Mouse (Mus musculus): ENCODE measurements around the gene Serpinb2. TPM values are rescaled to one million over a fixed set of nuclear protein-coding genes. Genes with fewer than 3 reads are reported as not detected.

Gene Serpinb2
- 0.08 and 0.11 TPM in 2 replicates for polyA plus RNA-seq (2012; rRNA removed)

DNA sequence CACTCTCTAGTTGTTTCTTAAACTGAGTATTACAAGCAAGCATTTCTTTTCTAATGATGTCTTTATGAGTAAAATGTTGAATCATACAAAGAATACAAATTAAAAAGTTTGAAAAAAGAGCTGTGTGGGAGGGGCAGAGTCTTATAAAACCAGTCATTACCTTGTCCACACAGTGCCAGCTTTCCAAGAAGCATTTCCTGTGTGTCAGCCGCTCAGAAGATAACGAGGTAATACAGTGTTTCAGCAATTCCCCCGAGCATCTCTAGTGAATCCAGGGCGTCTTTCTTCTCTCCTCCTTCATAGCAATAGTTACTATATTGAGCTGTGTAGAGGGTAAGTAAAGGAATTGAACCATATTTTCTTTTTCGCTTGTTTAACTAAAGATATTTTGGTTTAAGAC lies at the start of gene Serpinb2:
Serpinb2 (plus strand) TSS at position 172 of the 400 bp plus-strand sequence.
- no peak for DNase-seq (ENCODE audit: extremely low spot score in 1 of 2, low spot score in 1 of 2)

- DNase-seq (ENCODE audit: extremely low spot score in 1 of 2, low spot score in 1 of 2) = no peak
Observed at GRCm38 (mm10) chr1:107479909-107480308, 31.3 kb upstream of the Serpinb2 start.

DNA sequence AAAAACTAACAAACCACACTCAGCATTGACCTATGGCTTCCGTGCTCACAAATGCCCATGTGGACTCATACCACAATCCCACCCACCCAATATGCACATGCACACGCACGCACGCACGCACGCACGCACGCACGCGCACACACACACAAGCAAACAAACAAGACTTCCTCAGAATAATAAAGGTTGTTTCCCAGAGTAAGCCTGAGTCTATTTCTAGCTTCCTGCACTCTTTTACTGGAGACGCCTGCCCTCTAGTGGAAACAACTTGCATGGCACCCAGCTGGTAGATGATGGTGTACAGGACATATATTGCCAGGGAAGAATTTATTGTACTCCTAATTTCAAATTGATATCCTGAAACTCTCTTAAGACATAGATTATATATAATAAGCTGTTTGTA lies 29.8 kb upstream of the Serpinb2 start:
- peak; percentile 62 to 94 for DNase-seq (ENCODE audit: extremely low spot score in 1 of 2, low spot score in 1 of 2)

- DNase-seq (ENCODE audit: extremely low spot score in 1 of 2, low spot score in 1 of 2) = no peak
Observed at GRCm38 (mm10) chr1:107489577-107489976, 21.6 kb upstream of the Serpinb2 start.

DNA sequence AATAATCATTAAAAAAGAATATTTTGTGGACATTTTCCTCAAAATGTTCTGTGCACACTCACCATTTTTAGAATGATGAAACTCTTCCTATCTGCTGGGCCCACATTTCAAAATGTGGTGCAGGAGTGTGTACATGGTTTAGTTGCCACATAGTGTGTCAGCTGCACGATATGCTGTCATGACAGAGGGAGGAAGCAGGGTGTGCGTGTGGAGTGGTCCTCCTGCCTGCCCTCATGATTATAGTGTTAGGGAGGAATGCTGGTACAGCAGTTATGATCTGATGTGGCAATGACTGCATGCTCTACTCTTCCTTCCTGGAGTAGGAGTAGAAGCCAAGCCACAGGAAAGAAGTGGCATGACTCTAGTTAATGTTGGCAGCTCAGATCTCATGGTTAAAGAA lies 14.4 kb upstream of the Serpinb2 start:
- DNase-seq (ENCODE audit: extremely low spot score in 1 of 2, low spot score in 1 of 2) = no peak

DNA sequence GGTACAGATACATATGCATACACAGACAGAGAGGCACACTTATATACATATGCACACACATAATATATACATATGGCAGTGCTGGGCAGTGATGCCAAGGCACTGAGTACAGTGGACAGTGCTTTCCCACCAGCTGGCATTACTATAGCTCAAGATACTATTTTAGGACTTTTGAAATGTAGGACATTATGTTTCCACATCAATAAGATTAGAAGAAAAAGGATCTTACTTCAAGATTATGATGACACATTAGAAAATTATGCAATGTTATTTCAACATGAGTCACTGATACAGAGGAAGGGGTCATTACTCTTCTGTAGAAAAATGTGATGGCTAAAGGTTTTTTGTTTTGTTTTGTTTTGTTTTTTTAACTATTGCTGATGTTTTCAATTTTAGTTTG lies 9.2 kb upstream of the Serpinb2 start:
- DNase-seq (ENCODE audit: extremely low spot score in 1 of 2, low spot score in 1 of 2) = no peak

DNA sequence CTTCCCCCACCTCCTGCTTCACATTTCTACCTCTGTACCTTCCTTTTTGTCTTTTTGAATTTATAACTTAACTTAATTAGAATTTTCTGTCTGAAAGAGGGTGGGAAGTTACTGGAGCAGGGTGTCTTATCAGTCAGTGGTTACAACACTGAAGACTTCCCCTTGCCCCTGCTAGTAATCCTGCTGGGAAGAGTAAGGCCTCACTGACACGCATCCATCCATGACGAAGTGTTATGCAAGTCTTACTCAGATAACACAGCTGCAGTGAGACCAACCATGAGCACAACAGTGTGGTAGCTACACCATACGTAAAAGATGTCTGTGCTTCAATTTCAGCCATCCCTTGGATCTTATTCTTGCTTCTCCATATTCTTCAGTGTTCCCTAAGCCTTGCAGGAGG lies 7.9 kb upstream of the Serpinb2 start:
- DNase-seq (ENCODE audit: extremely low spot score in 1 of 2, low spot score in 1 of 2) = no peak

DNA sequence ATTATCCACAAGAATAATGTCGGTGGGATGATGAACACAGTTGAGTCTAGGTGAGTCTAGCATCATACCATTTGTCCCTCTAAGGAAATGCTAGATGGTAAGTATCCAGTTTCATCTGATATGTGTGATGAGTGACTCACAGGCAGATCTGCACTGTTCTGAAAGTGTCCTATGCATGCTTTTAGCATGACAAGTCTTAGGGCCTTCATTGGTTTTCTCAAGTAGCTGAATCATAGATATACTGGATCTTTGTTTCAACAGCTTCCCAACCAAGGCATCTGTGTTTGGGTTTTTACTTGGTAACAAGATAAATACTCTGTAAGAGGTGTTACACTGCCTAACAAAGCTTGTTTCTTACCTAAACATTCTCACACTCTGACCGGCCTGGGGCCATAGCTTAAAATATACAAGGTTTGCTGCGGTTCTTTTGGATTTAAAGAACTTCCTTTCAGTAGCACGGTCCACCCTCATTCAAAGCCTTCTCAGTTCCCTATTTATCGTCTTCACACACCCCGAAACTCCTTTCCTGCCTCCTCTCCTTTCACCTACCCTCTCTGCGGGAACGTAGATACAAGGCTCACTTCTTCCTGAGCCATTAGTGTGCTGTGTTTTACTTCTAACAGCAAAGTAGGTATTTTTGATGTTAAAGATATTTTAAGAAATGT lies 5.2 kb upstream of the Serpinb2 start:
- no peak for DNase-seq (ENCODE audit: extremely low spot score in 1 of 2, low spot score in 1 of 2)

DNA sequence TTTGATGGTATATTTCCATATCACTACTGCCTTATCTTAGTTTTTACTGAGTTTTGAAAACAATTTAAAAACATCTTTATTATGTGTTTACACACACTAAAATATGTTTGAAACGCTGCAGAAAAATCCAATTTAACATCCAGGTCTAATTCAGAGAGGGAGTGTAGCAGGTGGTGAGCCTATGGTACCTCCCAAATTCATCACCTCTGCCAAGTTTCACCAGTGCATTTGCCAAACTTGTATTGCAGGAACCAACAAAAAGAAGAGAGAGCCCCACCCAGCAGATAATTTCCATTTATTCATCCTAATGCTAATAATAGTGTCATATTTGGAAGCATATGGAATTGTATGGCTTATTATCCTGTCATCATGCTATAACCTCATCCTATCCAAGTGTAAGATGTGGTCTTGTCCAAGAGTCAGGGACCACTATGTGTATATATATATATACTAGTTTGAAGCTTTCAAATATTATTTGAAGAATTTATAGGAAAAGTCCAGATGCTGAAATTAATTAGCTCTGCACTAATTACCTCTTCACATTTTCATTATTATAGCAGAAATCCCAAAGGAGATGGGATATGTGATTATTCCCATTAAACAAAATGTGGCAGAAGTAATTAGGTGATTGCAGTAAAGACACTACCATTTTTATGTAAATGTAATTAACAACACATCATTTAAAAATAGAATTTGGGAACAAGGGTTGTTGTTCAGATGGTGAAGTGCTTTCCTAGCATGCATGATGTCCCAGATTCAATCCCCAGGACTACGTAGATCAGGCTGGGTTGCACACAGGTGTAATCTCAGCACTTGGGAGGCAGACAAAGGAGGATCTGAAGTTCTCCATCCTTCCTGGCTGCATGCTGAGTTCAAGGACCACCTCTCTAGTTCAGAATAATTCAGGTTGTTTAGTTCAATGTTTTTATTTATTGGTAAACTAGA lies 1.2 kb downstream of the Serpinb2 start:
- DNase-seq (ENCODE audit: extremely low spot score in 1 of 2, low spot score in 1 of 2) = no peak

DNA sequence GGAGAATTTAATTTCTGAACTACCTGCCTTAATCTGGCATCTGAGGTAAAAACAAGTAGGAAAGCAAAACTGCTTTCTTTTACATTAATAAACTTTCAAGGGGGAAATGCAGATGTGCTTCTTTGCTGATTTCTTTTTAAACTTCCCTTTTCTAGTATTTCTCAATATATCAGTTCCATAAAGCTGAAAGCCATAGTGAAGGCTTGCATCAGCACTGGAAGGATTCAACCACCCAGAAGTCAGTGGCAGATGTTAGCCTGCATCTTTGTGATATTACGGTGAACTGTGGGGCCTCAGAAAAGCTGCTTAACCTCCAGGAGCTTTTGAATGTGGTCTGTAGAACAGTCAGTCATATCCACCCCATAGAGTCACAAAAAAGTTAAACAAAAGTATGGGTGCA lies 2.3 kb downstream of the Serpinb2 start:
- no peak for DNase-seq (ENCODE audit: extremely low spot score in 1 of 2, low spot score in 1 of 2)

- no peak for DNase-seq (ENCODE audit: extremely low spot score in 1 of 2, low spot score in 1 of 2)
Observed at GRCm38 (mm10) chr1:107515839-107516498, 4.7 kb downstream of the Serpinb2 start.

DNA sequence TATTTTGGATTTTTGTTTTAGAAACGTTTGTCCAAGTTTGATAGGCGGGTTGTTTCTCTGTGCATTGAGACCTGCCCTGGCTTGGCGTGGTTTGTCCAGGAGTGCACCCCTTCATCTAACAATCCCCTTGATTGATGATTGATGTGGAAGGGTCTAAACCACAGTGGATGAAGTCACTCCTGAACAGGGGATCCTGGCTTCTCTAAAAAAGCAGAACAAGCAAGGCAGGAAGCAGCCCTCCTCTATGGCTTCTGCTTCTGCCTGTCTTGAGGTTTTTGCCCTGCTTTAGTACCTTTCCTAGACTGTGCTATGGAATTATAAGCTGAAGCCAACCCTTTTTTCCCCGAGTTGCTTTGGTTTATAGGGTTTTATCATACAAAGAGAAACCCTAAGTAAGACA lies 14.4 kb downstream of the Serpinb2 start:
- no peak for DNase-seq (ENCODE audit: extremely low spot score in 1 of 2, low spot score in 1 of 2)

- no peak for DNase-seq (ENCODE audit: extremely low spot score in 1 of 2, low spot score in 1 of 2)
Observed at GRCm38 (mm10) chr1:107528325-107529078, 17.3 kb downstream of the Serpinb2 start.

DNA sequence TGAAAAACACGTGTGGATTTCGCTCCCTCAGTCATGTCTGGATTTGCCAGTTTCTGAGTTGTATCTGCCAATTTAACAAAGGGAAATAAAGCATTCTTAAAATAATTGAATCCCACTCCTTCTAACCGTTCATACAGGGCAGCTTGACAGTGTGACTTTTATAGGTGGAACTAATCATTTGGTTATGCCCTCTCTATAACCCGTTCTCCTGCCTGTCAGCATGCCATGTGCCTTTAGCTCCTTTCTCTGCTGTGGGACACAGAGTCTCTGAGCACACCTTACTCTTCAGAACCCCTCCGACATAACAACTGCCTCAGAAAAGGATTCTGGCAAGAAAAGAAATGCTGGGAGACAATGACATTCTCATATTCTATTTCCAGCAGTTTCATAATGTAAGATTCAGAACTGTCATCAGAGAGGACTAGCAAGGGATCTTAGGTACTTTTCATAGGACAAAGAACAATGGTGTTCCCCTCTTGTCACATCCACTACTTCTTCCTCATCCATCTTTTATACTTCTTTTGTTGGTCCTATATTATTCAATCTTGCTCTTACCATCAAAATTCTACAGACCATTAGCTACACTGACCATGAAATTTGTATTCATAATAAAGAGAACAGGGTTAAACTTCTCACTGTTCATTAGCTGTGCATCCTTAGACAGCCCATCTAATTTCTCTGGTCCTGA lies 18.3 kb downstream of the Serpinb2 start:
- no peak for DNase-seq (ENCODE audit: extremely low spot score in 1 of 2, low spot score in 1 of 2)

GRCm38 (mm10) chr1:107533736-107534135 lies 22.5 kb downstream of the Serpinb2 start:
- no peak for DNase-seq (ENCODE audit: extremely low spot score in 1 of 2, low spot score in 1 of 2)

GRCm38 (mm10) chr1:107537435-107537834 lies 26.2 kb downstream of the Serpinb2 start:
- no peak for DNase-seq (ENCODE audit: extremely low spot score in 1 of 2, low spot score in 1 of 2)

- DNase-seq (ENCODE audit: extremely low spot score in 1 of 2, low spot score in 1 of 2) = no peak
Observed at GRCm38 (mm10) chr1:107559494-107559893, 48.3 kb downstream of the Serpinb2 start.

GRCm38 (mm10) chr1:107562110-107562509 lies 50.9 kb downstream of the Serpinb2 start:
- peak in 1 of 2 experiments; percentile 70 for DNase-seq (ENCODE audit: extremely low spot score in 1 of 2, low spot score in 1 of 2)

DNA sequence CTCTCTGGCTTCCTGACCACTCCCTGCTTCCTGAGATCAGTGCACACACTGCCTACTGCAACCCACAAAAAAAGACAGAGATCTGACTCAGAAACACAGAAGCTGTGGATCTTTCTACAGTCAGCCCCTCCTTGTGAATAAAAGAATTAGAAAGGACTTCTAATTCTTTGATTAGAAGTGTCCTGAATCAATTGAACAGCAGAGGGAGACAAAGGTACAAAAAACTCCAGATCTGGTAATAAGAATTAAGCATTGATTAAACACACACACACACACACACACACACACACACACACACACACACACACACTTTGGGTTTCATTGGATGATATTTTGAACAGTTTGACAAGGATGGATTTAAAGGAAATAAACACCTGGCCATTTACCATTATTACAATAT lies 54.4 kb downstream of the Serpinb2 start:
- DNase-seq (ENCODE audit: extremely low spot score in 1 of 2, low spot score in 1 of 2) = peak in 1 of 2 experiments; percentile 56

DNA sequence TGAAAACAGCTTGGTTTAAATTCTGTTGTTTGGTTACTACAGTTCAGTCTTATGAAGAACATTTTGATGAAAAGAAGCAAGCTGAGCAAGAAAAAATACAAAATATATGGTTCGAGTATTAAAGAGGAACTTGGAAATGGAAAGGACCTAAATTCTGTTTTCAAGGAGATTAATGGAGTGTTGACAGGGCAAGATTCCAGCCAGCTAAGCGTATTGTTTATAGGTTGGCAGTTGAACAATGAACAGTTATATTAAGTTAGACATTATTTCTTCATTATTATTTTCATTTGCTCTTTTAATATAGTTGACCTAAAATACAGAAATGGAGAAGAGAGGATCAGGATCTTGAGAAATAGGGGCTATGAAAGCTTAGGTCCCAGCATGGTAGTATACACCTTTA lies 64.9 kb downstream of the Serpinb2 start:
- no peak for DNase-seq (ENCODE audit: extremely low spot score in 1 of 2, low spot score in 1 of 2)

All from frontal cortex, adult 2 months (tissue).